10 mouse cellular contexts compared by ENCODE assay signal in the genomic region with DNA sequence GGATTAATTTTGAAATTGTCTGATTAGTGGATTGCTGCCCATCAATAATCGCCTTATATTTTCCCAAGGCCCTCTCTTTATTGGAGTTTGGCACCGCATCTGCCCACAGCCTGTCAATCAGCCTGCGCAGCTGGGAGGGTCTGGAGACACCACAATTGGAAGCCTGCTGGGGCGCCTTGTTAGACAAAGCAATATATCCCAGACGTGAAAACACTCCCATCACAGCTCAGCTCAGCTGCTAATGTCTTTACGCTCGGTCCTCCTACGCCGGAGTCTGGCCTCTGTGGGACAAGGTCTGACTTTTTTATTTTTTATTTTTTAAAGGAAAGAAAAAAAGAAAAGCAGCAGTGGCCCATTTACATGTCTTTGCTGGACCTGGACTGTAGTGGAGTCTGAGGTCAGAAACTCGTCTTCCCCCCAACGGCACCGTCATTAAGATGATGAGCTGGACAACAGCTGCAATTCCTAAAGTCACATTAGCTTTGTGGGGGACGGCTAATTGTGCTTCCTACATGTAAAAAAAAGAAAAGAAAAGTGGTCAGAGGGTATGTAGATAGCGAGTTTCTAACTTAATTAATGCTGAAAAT.
DNase-seq lines count a peak whose midpoint lies in the region; ATAC-seq and TF ChIP-seq lines count a peak whose summit lies in the region.
"Had no signal": no experiment of that assay in that cellular context is flagged by ENCODE, and none has a peak within 500 bp of the region (broad histone marks: within the 10 kb centered on the region; RNA-seq: fewer than 3 reads in every experiment).

No protein-coding gene starts in this region.

- 10% methylated on average over 14 of the region's 14 CpGs for WGBS in forebrain, embryonic 13.5 days
- WGBS in limb, embryonic 15.5 days, result 35% methylated on average over 14 of the region's 14 CpGs

- intact Hi-C loops in heart, postnatal 14 days (cut with DNase I), result no loop called here

- peak overlapping the region; percentile 32 for H3K27ac ChIP-seq in forebrain, embryonic 13.5 days
- 0 out of 2 replicates have a peak overlapping the region, but pooled peaks have one; percentile 6 for H3K27ac ChIP-seq in limb, embryonic 15.5 days
- H3K27ac ChIP-seq: intestine, embryonic 15.5 days had no signal

- peak; percentile 92 for ATAC-seq in forebrain, embryonic 13.5 days
- ATAC-seq in limb, embryonic 15.5 days (ENCODE audit: insufficient number of reproducible peaks, low FRiP score, low TSS enrichment, low read depth), result no peak
- ATAC-seq: intestine, embryonic 15.5 days had no signal

- H3K27me3 ChIP-seq in C2C12 (ENCODE audit: control insufficient read depth, insufficient read depth, insufficient read length), result no peaks in the 10 kb centered on the region
- no peaks in the 10 kb centered on the region for H3K27me3 ChIP-seq in forebrain, embryonic 13.5 days
- H3K27me3 ChIP-seq in limb, embryonic 15.5 days, result peaks cover 12% of the 10 kb centered on the region
- H3K27me3 ChIP-seq: intestine, embryonic 15.5 days had no signal

- H3K4me2 ChIP-seq in forebrain, embryonic 13.5 days, result peak overlapping the region; percentile 33
- 0 out of 2 replicates have a peak overlapping the region, but pooled peaks have one; percentile 0 for H3K4me2 ChIP-seq in limb, embryonic 15.5 days
- H3K4me2 ChIP-seq: intestine, embryonic 15.5 days had no signal

- H3K9ac ChIP-seq in forebrain, embryonic 13.5 days, result no peak overlapping the region
- H3K9ac ChIP-seq in limb, embryonic 15.5 days, result no peak overlapping the region
- H3K9ac ChIP-seq: intestine, embryonic 15.5 days had no signal

- H3K79me3 ChIP-seq in C2C12 (ENCODE audit: low read depth), result no peaks in the 10 kb centered on the region

- TF ChIP-seq CTCF in C2C12 (IDR thresholded peaks at IDR 0.05; ENCODE audit: control insufficient read depth, insufficient read depth, insufficient read length), result no peak

- no peaks in the 10 kb centered on the region for H3K9me3 ChIP-seq in forebrain, embryonic 13.5 days (replicated peaks)
- H3K9me3 ChIP-seq in limb, embryonic 15.5 days, result no peaks in the 10 kb centered on the region
- H3K9me3 ChIP-seq: intestine, embryonic 15.5 days had no signal

- H3K4me1 ChIP-seq in forebrain, embryonic 13.5 days, result peaks cover 16% of the 10 kb centered on the region
- H3K4me1 ChIP-seq in limb, embryonic 15.5 days, result peaks cover 24% of the 10 kb centered on the region
- H3K4me1 ChIP-seq: intestine, embryonic 15.5 days had no signal

- H3K4me3 ChIP-seq in C2C12 (ENCODE audit: insufficient read depth, poor library complexity, severe bottlenecking), result no peak overlapping the region
- H3K4me3 ChIP-seq in forebrain, embryonic 13.5 days, result no peak overlapping the region
- no peak overlapping the region for H3K4me3 ChIP-seq in limb, embryonic 15.5 days
- H3K4me3 ChIP-seq: intestine, embryonic 15.5 days had no signal

- DNase-seq in heart, adult 11 months, result peak; percentile 88
- no peak for DNase-seq in heart, postnatal 14 days
- no peak for DNase-seq in layer of hippocampus, adult 11-12 months (ENCODE audit: low spot score)
- no peak for DNase-seq in frontal cortex, postnatal 10 days (ENCODE audit: low spot score in 2 of 2)
- no peak for DNase-seq in adrenal gland, adult 18-20 months (ENCODE audit: low spot score in 2 of 2)
- DNase-seq: right cerebral cortex, postnatal 14 days had no signal

- H3K79me2 ChIP-seq in C2C12 (ENCODE audit: control insufficient read depth, insufficient read depth), result no peaks in the 10 kb centered on the region

- H3K36me3 ChIP-seq in C2C12 (ENCODE audit: control insufficient read depth, insufficient read depth), result no peaks in the 10 kb centered on the region
- H3K36me3 ChIP-seq in forebrain, embryonic 13.5 days (ENCODE audit: poor library complexity, severe bottlenecking), result no peaks in the 10 kb centered on the region
- no peaks in the 10 kb centered on the region for H3K36me3 ChIP-seq in limb, embryonic 15.5 days
- H3K36me3 ChIP-seq: intestine, embryonic 15.5 days had no signal

- H3ac ChIP-seq in C2C12 (ENCODE audit: control insufficient read depth, insufficient read length, low read depth), result no peak overlapping the region

TF ChIP-seq in C2C12, 6 proteins besides CTCF, POLR2A, EP300 and RAD21:
- TF ChIP-seq MYOD1 (IDR thresholded peaks at IDR 0.05; ENCODE audit: control insufficient read depth, insufficient read length, low read depth) (peak; percentile 25), MAX (IDR thresholded peaks at IDR 0.05) (no peak)
